In genomic region chr11:96834127-96834526, GRCm38 (mm10) we compare ENCODE assay signal across 1 mouse cellular context.
TF ChIP-seq lines count a peak whose summit lies in the region.

No protein-coding gene starts in this region.

TF ChIP-seq in CH12.LX, 34 proteins besides CTCF, POLR2A, EP300 and RAD21 (continued from another document):
- TF ChIP-seq NELFE (IDR thresholded peaks at IDR 0.05; ENCODE audit: low read depth, low read length) (no peak), ZMIZ1 (IDR thresholded peaks at IDR 0.05; ENCODE audit: low read depth, low read length) (no peak), UBTF (IDR thresholded peaks at IDR 0.05; ENCODE audit: low read depth, low read length) (no peak), GABPA (IDR thresholded peaks at IDR 0.05; ENCODE audit: insufficient replicate concordance, low read depth, low read length) (no peak), POLR2AphosphoS2 (IDR thresholded peaks at IDR 0.05; ENCODE audit: low read depth, low read length) (no peak), MYC (IDR thresholded peaks at IDR 0.05; ENCODE audit: low read depth, low read length) (no peak), USF2 (conservative IDR thresholded peaks at IDR 0.05; ENCODE audit: low read depth, low read length) (no peak), ZNF384 (IDR thresholded peaks at IDR 0.05; ENCODE audit: low read depth, low read length) (no peak), IRF4 (IDR thresholded peaks at IDR 0.05; ENCODE audit: low read depth, low read length) (peak; percentile 89), CHD1 (IDR thresholded peaks at IDR 0.05; ENCODE audit: low read depth, low read length) (no peak), TBP (conservative IDR thresholded peaks at IDR 0.05; ENCODE audit: low read depth, low read length) (no peak), JUND (conservative IDR thresholded peaks at IDR 0.05; ENCODE audit: low read depth, low read length) (peak; percentile 63; the same call in 1 of the 2 replicates), MAFK (IDR thresholded peaks at IDR 0.05; ENCODE audit: insufficient replicate concordance, low read length) (no peak), ELF1 (IDR thresholded peaks at IDR 0.05; ENCODE audit: low read depth, low read length) (no peak; the same call in 1 of the 2 replicates), RCOR1 (conservative IDR thresholded peaks at IDR 0.05; ENCODE audit: low read depth, low read length) (peak; percentile 70; the same call in 1 of the 2 replicates), TCF12 (IDR thresholded peaks at IDR 0.05; ENCODE audit: low read depth, low read length) (peak; percentile 84), USF1 (IDR thresholded peaks at IDR 0.05; ENCODE audit: low read depth, low read length) (no peak), MAX (IDR thresholded peaks at IDR 0.05; ENCODE audit: low read length) (no peak; the same call in 1 of the 2 replicates), BHLHE40 (IDR thresholded peaks at IDR 0.05; ENCODE audit: low read depth, low read length) (peak; percentile 45; the same call in 1 of the 2 replicates), PAX5 (IDR thresholded peaks at IDR 0.05; ENCODE audit: low read length) (no peak), MEF2A (IDR thresholded peaks at IDR 0.05; ENCODE audit: borderline replicate concordance, low read depth, low read length) (peak; percentile 84), NRF1 (IDR thresholded peaks at IDR 0.05; ENCODE audit: low read depth, low read length) (no peak), MAZ (IDR thresholded peaks at IDR 0.05; ENCODE audit: low read depth, low read length) (peak; percentile 27; the same call in 1 of the 2 replicates)
